Mouse (Mus musculus): Measurements from ENCODE around the gene 4921536K21Rik.
A peak's percentile ranks its signal among the peaks of the same experiment; 100 is the strongest.

DNA sequence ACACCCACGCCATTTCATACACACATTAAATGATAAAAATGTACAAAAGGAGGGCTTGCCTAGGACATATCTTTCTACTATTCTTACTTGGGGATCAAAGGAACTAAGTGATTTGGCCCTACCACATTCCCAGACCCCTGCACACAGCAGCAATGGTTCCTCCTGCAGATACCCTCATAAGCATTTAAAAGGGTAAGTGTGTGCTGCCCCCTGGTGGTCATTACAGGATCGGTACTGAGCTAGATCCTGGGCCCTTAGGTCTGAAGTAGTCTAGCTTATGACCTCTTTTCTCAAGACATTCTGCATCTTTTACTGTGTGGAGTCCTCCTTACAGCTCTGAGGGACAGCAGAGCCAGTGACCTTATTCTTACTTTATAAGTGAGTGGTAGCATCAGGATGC is 15.1 kb downstream of the 4921536K21Rik start:
- TF ChIP-seq CTCF (IDR thresholded peaks at IDR 0.05; ENCODE audit: control insufficient read depth, insufficient read depth, insufficient read length) = peak; percentile 65
- TF ChIP-seq FOSL1 (IDR thresholded peaks at IDR 0.05; ENCODE audit: insufficient read depth, low read length, poor library complexity, severe bottlenecking) = no peak
- no peak for TF ChIP-seq USF1 (IDR thresholded peaks at IDR 0.05; ENCODE audit: low read depth)
- no peak for TF ChIP-seq MAX (IDR thresholded peaks at IDR 0.05)
- no peak for TF ChIP-seq MYOG (IDR thresholded peaks at IDR 0.05; ENCODE audit: control insufficient read depth, extremely low read depth, insufficient read length)
- no peak for TF ChIP-seq MYOD1 (IDR thresholded peaks at IDR 0.05; ENCODE audit: control insufficient read depth, insufficient read length, low read depth)

Data from C2C12 (cell line).